Mouse (Mus musculus): ENCODE data around the gene Dlx6.

Dlx6 gene

DNA sequence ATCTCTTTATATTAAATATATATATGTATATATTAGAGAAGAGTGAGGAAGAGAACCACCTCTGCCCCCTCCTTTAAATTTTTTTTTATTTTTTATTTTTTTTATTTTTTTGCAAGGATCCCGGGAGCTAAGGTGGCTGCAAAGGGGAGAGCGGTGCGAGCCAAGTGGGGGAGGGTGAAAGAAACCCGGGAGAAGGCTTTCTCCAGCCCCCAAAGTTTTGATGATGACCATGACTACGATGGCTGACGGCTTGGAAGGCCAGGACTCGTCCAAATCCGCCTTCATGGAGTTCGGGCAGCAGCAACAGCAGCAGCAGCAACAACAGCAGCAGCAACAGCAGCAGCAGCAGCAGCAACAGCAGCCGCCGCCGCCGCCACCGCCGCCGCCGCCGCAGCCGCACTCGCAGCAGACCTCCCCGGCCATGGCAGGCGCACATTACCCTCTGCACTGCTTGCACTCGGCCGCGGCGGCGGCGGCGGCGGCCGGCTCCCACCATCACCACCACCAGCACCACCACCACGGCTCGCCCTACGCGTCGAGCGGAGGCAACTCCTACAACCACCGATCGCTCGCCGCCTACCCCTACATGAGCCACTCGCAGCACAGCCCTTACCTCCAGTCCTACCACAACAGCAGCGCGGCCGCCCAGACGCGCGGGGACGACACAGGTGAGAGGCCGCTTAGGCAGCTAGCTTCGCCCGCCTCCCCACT, at the start of gene Dlx6:
Gene Dlx6, plus strand, starts transcription at position 175 of the 711 bp plus-strand sequence.
- peak; percentile 90 for DNase-seq

GRCm38 (mm10) chr6:6816821-6817220, 46.3 kb upstream of the Dlx6 start:
- DNase-seq = no peak

DNA sequence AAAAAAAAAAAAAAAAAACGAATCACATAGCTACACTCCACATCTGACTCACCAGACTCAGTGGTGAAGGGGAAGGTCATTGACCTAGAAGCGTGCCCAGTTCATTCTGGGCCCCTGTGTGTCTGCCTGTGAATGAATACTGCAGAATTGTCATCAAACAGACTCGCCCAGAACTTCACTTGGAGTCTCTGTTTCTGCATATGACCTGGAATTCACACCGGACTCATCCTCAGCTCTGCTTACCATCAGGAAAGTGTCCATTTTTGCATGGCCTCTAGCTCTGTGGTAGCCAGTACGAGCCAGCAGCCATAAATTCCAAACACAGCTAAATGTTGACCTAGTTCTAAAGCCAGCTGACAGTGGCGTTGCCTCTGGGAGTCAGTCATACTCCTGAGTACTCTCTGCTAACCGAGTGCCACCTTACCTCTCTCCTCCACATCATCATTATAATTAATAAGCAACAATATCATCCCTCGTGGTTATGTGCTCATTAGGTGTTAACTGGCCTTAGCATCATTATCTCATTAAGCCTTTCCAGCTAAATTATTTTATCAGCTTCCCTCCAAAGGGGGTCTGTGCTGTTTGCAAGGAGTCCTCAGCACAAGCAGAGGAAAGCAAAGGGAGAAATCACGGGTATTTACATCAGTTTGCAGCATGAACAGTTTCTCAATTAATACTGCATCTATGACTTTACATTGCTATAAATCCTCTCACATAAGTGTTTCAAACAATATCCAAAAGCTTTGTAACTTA, 44.9 kb upstream of the Dlx6 start:
- DNase-seq = no peak

GRCm38 (mm10) chr6:6819134-6819533, 44.0 kb upstream of the Dlx6 start:
- no peak for DNase-seq

DNA sequence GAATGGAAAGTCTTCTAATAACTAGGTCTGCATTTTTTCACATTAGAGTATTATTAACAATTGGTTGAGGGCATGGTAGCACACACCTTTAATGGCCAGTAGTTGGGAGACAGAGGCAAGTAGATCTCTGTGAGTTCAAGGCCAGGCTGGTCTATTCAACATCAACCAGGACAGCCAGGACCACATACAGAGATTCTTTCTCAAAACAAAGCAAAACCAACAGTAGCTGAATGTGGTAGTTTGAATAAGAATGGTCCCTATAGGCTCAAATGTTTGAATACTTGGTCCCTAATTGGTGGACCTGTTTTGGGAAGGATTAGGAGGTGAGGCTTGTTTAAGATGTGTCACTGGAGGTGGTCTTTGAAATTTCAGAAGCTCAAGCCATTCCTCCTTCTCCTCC, 37.8 kb upstream of the Dlx6 start:
- DNase-seq = no peak

GRCm38 (mm10) chr6:6826861-6827260, 36.3 kb upstream of the Dlx6 start:
- no peak for DNase-seq

- peak; percentile 92 for DNase-seq
These were observed 32.7 kb upstream of the Dlx6 start for GRCm38 (mm10) chr6:6830446-6830845.

DNA sequence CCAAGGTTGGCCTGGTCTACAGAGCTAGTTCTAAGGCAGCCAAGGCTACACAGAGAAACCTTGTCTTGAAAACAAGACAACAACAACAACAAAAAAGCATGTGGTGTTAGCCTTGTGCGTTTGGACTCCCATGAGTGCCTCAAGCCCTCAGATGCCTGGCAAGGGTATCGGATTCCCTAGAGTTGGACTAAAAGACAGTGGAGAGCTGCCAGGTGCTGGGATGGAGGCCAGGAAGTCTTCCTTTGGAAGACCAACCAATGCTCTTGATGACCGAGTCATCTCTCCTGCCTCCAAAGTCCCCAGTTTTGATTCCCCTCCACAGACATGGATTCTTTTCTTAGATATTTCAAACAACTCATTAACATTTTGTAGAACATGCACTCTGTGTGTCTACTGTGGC, 29.8 kb upstream of the Dlx6 start:
- no peak for DNase-seq

DNA sequence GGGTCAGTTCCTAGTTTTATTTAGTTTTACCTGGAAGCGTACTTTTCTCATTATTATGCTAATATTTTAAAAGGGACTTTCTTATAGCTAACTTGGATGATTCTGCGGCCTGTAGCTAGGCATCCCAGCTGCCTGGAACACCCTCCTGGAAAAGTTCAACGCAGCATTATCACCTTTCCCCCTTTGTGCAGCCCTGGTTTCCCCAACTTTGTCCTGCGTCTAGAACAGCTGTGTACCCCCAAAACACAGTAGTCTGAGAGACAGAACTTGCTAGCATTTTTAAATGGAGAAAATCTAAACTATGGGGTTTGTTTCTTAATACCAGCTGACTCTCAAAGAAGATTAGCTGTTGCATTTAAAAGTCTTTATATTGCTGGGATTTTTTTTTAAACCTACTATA, 14.6 kb upstream of the Dlx6 start:
- peak; percentile 55 for DNase-seq

DNA sequence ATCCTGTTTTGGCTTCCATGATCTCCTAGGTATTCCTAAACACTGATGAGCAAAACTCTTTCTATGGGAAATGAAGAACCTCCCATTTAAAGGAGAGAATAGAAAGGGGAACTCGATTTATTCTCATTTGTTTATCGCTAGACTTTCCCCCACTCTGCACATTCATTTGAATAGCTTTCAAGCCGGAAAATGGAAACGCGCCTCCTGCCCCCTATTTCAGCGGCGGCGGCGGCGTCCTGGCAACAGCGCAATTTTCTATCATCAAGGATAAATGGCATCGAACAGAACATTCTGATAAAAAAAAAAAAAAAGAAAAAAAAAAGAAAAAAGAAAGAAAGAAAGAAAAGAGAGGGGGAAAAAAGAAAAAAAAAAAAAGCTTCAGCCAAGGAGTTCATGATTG, 13.4 kb upstream of the Dlx6 start:
- no peak for DNase-seq

DNA sequence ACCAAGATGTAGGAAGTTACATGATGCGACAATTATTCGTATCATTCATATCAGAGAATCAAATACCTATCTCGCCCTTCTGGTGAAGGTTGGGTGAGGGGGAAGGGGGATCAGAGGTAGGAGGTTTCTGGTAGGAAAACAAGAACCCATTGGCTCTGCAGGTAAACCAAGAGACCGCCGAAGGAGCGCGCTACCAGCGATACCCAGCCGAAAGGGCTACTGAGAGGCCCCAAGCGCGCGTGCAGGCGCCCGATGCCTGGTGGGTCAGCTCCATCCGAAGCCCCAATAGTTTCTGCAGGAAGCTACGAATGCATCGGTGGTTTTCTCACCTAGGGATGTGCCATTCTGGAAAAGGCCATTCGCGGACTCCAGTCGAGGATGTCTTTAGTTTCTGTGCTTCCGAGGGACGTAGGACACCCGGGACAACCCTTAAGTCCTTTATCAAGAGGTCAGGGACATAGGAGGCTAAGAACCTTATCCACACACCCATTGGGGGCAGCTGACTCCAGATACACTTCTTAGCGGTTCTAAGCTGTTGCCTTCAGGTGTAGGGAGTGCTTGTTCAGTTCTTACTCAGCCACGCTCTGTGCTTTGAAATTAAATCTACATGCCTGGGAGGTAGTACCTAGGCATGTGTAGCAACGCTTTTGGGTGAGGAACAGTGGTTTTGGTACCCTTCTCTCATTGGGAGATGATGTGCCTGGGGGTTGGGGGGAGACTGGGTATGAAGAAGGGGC, 12.6 kb upstream of the Dlx6 start:
- DNase-seq = peak; percentile 74

GRCm38 (mm10) chr6:6851166-6851565, 12.0 kb upstream of the Dlx6 start:
- no peak for DNase-seq

DNA sequence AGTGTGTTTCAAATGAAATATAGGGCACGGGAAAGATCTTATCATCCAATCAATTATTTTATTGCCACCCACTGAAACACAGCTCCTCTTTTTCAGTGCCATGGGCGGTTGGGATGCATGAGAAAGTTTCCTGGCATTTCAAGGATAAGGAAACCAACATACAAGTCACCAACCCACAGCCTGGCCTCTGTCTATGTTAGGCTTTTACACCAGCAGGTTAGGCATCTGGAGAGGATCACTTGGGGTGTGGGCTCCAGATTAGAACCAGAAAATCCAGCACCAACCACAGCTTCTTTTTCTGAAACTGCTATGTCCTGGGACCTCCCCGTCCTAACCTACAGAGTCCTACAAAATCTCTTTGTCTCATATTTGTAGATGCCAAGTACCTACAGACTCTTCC, 10.2 kb upstream of the Dlx6 start:
- peak; percentile 67 for DNase-seq

- peak; percentile 68 for DNase-seq
These were observed 9.0 kb upstream of the Dlx6 start for GRCm38 (mm10) chr6:6854176-6854575.

DNA sequence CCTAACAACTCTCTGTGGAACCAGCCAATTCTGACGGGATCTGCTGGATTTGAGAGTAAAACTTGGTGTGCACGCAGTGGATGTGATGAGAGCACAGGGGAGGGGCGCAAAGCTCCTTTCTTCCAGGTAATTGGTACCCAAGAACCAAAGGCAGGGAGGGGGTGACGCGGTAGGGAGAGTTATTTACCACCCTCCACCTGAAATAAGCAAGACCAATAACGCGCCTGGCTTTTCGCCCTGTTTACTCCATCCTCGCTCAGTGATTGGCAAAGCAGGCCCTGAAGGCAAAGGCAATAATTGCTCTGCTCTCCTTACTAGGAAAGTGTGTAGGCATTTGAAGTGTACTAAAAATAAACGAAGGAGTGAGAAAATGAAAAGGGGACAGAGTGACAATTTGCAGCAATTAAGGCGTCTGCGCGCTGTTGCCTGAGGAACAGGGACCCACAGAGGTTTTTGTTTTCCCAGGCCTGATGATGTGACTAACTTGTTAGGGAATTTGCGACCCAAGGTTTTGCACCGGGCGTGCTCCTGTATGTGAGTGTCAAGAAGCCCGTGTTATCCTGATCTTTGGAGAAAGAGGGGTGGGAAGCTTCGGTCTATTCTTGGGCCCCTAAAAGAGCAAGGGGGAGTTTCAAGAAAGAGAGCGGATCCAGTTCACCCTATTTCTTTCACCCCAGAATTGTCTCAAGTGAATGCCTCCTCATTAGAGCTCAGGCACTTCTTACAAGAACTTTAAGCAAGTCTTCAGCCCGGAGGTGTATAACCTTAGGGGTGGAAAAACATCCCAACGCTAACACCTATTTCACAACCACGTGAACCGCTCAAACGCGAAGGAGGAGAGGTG, 8.0 kb upstream of the Dlx6 start:
- peak; percentile 37 for DNase-seq

DNA sequence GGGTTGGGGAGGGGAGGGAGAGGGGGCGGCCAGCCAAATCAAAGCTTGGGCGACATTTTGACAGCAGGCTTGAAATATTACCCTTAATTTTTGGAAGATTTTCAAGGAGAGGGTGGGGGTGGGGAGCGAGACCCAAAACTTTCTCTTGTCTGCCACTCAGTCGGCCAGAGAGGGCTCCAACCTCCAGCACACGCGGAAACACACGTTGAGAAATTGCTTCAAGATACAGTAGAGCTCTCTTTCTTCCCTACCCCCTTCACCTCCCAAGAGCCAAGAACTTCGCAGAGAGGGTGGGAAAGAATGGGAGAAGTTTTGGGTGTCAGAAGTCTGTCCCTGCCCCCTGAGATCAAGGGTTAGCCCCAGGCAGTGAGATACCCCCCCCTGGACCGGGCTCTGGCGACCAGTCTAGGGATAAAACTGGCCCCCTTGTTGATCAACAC, 7.4 kb upstream of the Dlx6 start:
- DNase-seq = peak; percentile 46

DNA sequence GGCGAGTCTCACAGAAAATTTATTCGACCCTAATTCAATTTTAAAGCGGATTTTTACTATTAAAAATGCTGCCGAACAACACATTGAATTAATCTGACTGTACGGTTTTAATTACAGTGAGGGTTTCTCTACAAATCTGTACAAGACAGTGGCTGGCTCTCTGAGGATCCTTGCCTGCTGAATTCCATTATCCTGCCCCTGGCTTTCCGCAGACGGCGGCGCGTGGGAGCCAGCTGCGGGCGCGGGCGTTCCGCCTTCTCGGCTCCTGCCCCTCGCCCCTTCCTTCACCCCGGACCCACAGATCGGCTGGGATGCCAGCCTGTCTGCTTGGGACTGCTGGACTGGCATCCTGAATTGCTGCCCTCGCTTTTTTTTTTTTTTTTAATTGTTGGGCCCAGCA, 6.8 kb upstream of the Dlx6 start:
- peak; percentile 54 for DNase-seq

DNA sequence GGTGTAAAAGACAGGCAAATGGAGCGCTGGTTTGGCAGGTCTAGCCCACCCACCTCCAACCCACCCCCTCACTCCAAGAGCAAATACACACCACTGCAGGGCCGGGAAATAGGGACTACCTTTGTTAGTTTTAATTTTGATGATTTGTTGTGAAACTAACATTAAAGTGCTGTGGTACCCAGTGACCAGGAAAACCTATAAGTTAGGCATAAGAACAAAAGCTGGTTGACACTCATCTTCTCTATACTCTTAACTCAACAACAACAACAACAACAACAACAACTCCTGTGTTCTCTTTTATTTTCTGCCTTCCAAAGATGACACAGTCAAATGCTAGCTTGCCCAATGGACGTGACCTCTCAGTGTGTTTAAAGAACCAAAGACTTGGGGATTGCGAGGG, 6.3 kb upstream of the Dlx6 start:
- no peak for DNase-seq

- no peak for DNase-seq
These were observed 5.4 kb upstream of the Dlx6 start for GRCm38 (mm10) chr6:6857766-6858165.

DNA sequence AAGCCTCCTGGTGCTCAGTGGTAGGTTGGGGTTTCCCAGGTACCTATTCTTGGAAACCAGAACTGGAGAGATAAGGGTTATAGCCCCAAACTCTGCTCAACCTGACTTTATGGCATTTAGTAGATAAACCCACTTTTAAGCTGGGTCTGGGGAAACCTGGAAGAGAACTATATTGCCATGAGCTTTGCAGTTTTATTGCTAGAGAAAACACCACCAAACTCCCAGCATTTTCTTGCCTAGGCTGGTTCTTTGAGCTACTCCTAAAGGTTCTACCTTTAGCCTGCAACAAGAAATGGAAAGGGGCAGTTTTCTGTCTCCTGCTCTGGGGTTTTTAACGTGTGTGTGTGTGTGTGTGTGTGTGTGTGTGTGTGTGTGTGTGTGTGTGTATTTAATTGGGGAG, 4.6 kb upstream of the Dlx6 start:
- no peak for DNase-seq

GRCm38 (mm10) chr6:6859111-6859949, 3.8 kb upstream of the Dlx6 start:
- peak; percentile 68 for DNase-seq

- DNase-seq = peak; percentile 81
These were observed 3.2 kb upstream of the Dlx6 start for GRCm38 (mm10) chr6:6859950-6860410.

Data from heart, adult 11 months (tissue).